Mouse (Mus musculus) testis, postnatal 14 days (tissue): ENCODE data around the gene Olfr1291-ps1.

ENCODE experiments used
- DNase-seq: peaks from one replicate; pipeline ENCODE4 v3.0.0; 2021; ENCODE audit warnings: low spot score

Gene Olfr1291-ps1

GRCm38 (mm10) chr2:111496880-111497279, at the start of gene Olfr1291-ps1:
TSS of gene Olfr1291-ps1 (plus strand) at chr2:111497180.
- DNase-seq: no peak

GRCm38 (mm10) chr2:111448842-111449241, 48.1 kb upstream of the Olfr1291-ps1 start, which contains the start of gene Olfr1287:
TSS of gene Olfr1287 (plus strand) at chr2:111449142.
- DNase-seq: no peak

GRCm38 (mm10) chr2:111473801-111474200, 23.2 kb upstream of the Olfr1291-ps1 start, which contains the start of gene Olfr1288:
TSS of gene Olfr1288 (plus strand) at chr2:111474101.
- no peak for DNase-seq

GRCm38 (mm10) chr2:111480519-111480918, 16.5 kb upstream of the Olfr1291-ps1 start, which contains the start of gene Olfr1289:
TSS of gene Olfr1289 (plus strand) at chr2:111480819.
- no peak for DNase-seq

GRCm38 (mm10) chr2:111493729-111494128, 3.3 kb upstream of the Olfr1291-ps1 start, which contains the start of gene Olfr1290:
TSS of gene Olfr1290 (minus strand) at chr2:111493829.
- no peak for DNase-seq

GRCm38 (mm10) chr2:111517451-111517850, 20.5 kb downstream of the Olfr1291-ps1 start:
- DNase-seq: no peak

- DNase-seq: no peak
These were observed 27.9 kb downstream of the Olfr1291-ps1 start, which contains the start of gene Olfr1293-ps for GRCm38 (mm10) chr2:111524903-111525302. TSS of gene Olfr1293-ps (plus strand) at chr2:111525203.

GRCm38 (mm10) chr2:111540191-111540590, 43.2 kb downstream of the Olfr1291-ps1 start, which contains the start of gene Olfr1294:
TSS of gene Olfr1294 (minus strand) at chr2:111540291.
- no peak for DNase-seq
